Mouse (Mus musculus): ENCODE measurements at regions not wholly inside any gene's neighbourhood (a gene's known extent, or its start where the extent isn't known, plus 50 kb on each side); places are given as distances from the start of the nearest gene placed in this dataset.

- no peak overlapping the region for H3K27ac ChIP-seq (replicated peaks)
- WGBS = 83% methylated on average over 13 of the region's 13 CpGs
- no peak for ATAC-seq (replicated peaks)
- no peaks in the 10 kb centered on the region for H3K9me3 ChIP-seq
- H3K4me3 ChIP-seq = no peak overlapping the region
- H3K9ac ChIP-seq (replicated peaks) = no peak overlapping the region
- H3K27me3 ChIP-seq = no peaks in the 10 kb centered on the region
- no peak overlapping the region for H3K4me2 ChIP-seq (replicated peaks)
- H3K4me1 ChIP-seq = no peaks in the 10 kb centered on the region
- H3K36me3 ChIP-seq = no peaks in the 10 kb centered on the region
Measured at GRCm38 (mm10) chr3:52929827-52930605, 87.0 kb downstream of the Cog6 start.

- no peak overlapping the region for H3K27ac ChIP-seq (replicated peaks)
- H3K4me2 ChIP-seq (replicated peaks) = no peak overlapping the region
- H3K4me3 ChIP-seq = no peak overlapping the region
- no peak overlapping the region for H3K9ac ChIP-seq (replicated peaks)
- WGBS = 78% methylated on average over 12 of the region's 12 CpGs
- no peak for ATAC-seq (replicated peaks)
- H3K9me3 ChIP-seq = no peaks in the 10 kb centered on the region
- H3K4me1 ChIP-seq = no peaks in the 10 kb centered on the region
- no peaks in the 10 kb centered on the region for H3K36me3 ChIP-seq
- no peaks in the 10 kb centered on the region for H3K27me3 ChIP-seq
Measured at GRCm38 (mm10) chr3:52927361-52927841, 89.6 kb downstream of the Cog6 start.

GRCm38 (mm10) chr3:52926549-52926948 is 90.5 kb downstream of the Cog6 start:
- H3K27ac ChIP-seq (replicated peaks) = no peak overlapping the region
- no peak for ATAC-seq (replicated peaks)
- no peaks in the 10 kb centered on the region for H3K36me3 ChIP-seq
- H3K27me3 ChIP-seq = no peaks in the 10 kb centered on the region
- H3K4me1 ChIP-seq = no peaks in the 10 kb centered on the region
- no peak overlapping the region for H3K4me2 ChIP-seq (replicated peaks)
- no peak overlapping the region for H3K9ac ChIP-seq (replicated peaks)
- no peaks in the 10 kb centered on the region for H3K9me3 ChIP-seq
- 47% methylated on average over 3 of the region's 3 CpGs for WGBS
- no peak overlapping the region for H3K4me3 ChIP-seq

- H3K4me3 ChIP-seq = no peak overlapping the region
- no peak overlapping the region for H3K27ac ChIP-seq (replicated peaks)
- H3K36me3 ChIP-seq = no peaks in the 10 kb centered on the region
- H3K9ac ChIP-seq (replicated peaks) = no peak overlapping the region
- H3K4me1 ChIP-seq = no peaks in the 10 kb centered on the region
- H3K9me3 ChIP-seq = no peaks in the 10 kb centered on the region
- ATAC-seq (replicated peaks) = no peak
- no peak overlapping the region for H3K4me2 ChIP-seq (replicated peaks)
- WGBS = 61% methylated on average over 3 of the region's 3 CpGs
- H3K27me3 ChIP-seq = no peaks in the 10 kb centered on the region
Measured at GRCm38 (mm10) chr3:52925223-52925622, 91.8 kb downstream of the Cog6 start.

GRCm38 (mm10) chr3:52924631-52925030 is 92.4 kb downstream of the Cog6 start:
- no peaks in the 10 kb centered on the region for H3K36me3 ChIP-seq
- no peak overlapping the region for H3K4me3 ChIP-seq
- H3K27ac ChIP-seq (replicated peaks) = no peak overlapping the region
- ATAC-seq (replicated peaks) = no peak
- no peaks in the 10 kb centered on the region for H3K4me1 ChIP-seq
- 27% methylated on average over 2 of the region's 2 CpGs for WGBS
- no peaks in the 10 kb centered on the region for H3K27me3 ChIP-seq
- no peak overlapping the region for H3K9ac ChIP-seq (replicated peaks)
- no peaks in the 10 kb centered on the region for H3K9me3 ChIP-seq
- no peak overlapping the region for H3K4me2 ChIP-seq (replicated peaks)

- no peak for ATAC-seq (replicated peaks)
- H3K27me3 ChIP-seq = no peaks in the 10 kb centered on the region
- H3K4me1 ChIP-seq = no peaks in the 10 kb centered on the region
- no peaks in the 10 kb centered on the region for H3K9me3 ChIP-seq
- WGBS = 87% methylated on average over 4 of the region's 4 CpGs
- H3K4me3 ChIP-seq = no peak overlapping the region
- no peaks in the 10 kb centered on the region for H3K36me3 ChIP-seq
- H3K9ac ChIP-seq (replicated peaks) = no peak overlapping the region
- H3K27ac ChIP-seq (replicated peaks) = no peak overlapping the region
- H3K4me2 ChIP-seq (replicated peaks) = no peak overlapping the region
Measured at GRCm38 (mm10) chr3:52923824-52924559, 93.0 kb downstream of the Cog6 start.

GRCm38 (mm10) chr3:52922411-52922810 is 94.6 kb downstream of the Cog6 start:
- Histone ChIP-seq H3K27me3 (no peaks in the 10 kb centered on the region), H3K9ac (replicated peaks) (no peak overlapping the region), H3K4me2 (replicated peaks) (no peak overlapping the region), H3K4me3 (no peak overlapping the region), H3K27ac (replicated peaks) (no peak overlapping the region), H3K9me3 (no peaks in the 10 kb centered on the region), H3K36me3 (no peaks in the 10 kb centered on the region), H3K4me1 (no peaks in the 10 kb centered on the region)
- 88% methylated on average over 8 of the region's 8 CpGs for WGBS
- no peak for ATAC-seq (replicated peaks)

- no peak for ATAC-seq (replicated peaks)
- H3K27me3 ChIP-seq = no peaks in the 10 kb centered on the region
- H3K4me3 ChIP-seq = no peak overlapping the region
Measured at GRCm38 (mm10) chr3:52906823-52907564, 110.0 kb downstream of the Cog6 start.

GRCm38 (mm10) chr3:52904028-52904427 is 113.0 kb downstream of the Cog6 start:
- no peak for ATAC-seq (replicated peaks)
- no peak overlapping the region for H3K4me2 ChIP-seq (replicated peaks)
- no peak overlapping the region for H3K4me3 ChIP-seq
- no peaks in the 10 kb centered on the region for H3K36me3 ChIP-seq
- WGBS = 85% methylated on average over 3 of the region's 3 CpGs
- no peaks in the 10 kb centered on the region for H3K9me3 ChIP-seq
- no peak overlapping the region for H3K27ac ChIP-seq (replicated peaks)
- peaks cover 3% of the 10 kb centered on the region; the same call in 1 of the 2 replicates for H3K4me1 ChIP-seq
- no peaks in the 10 kb centered on the region for H3K27me3 ChIP-seq
- no peak overlapping the region for H3K9ac ChIP-seq (replicated peaks)

More at GRCm38 (mm10) chr3:52906823-52907564, 110.0 kb downstream of the Cog6 start:
- Histone ChIP-seq H3K4me2 (replicated peaks) (no peak overlapping the region), H3K36me3 (no peaks in the 10 kb centered on the region), H3K27ac (replicated peaks) (no peak overlapping the region), H3K4me1 (peaks cover 3% of the 10 kb centered on the region; the same call in 1 of the 2 replicates), H3K9me3 (no peaks in the 10 kb centered on the region), H3K9ac (replicated peaks) (no peak overlapping the region)
- 90% methylated on average over 3 of the region's 3 CpGs for WGBS

- no peak overlapping the region for H3K9ac ChIP-seq (replicated peaks)
- H3K9me3 ChIP-seq = no peaks in the 10 kb centered on the region
- peaks cover 4% of the 10 kb centered on the region for H3K4me1 ChIP-seq
- H3K36me3 ChIP-seq = no peaks in the 10 kb centered on the region
- H3K27ac ChIP-seq (replicated peaks) = no peak overlapping the region
- no peaks in the 10 kb centered on the region for H3K27me3 ChIP-seq
- no peak overlapping the region for H3K4me3 ChIP-seq
- 78% methylated on average over 4 of the region's 4 CpGs for WGBS
- H3K4me2 ChIP-seq (replicated peaks) = no peak overlapping the region
- no peak for ATAC-seq (replicated peaks)
Measured at GRCm38 (mm10) chr3:52897665-52898064, 119.4 kb downstream of the Cog6 start.

GRCm38 (mm10) chr3:52896462-52896861 is 120.6 kb downstream of the Cog6 start:
- H3K4me3 ChIP-seq = no peak overlapping the region

GRCm38 (mm10) chr3:52895751-52896150 is 121.3 kb downstream of the Cog6 start:
- no peak for ATAC-seq (replicated peaks)
- Histone ChIP-seq H3K27me3 (no peaks in the 10 kb centered on the region), H3K9me3 (no peaks in the 10 kb centered on the region), H3K4me1 (peaks cover 3% of the 10 kb centered on the region; the same call in 1 of the 2 replicates), H3K27ac (replicated peaks) (no peak overlapping the region), H3K4me2 (replicated peaks) (no peak overlapping the region), H3K36me3 (no peaks in the 10 kb centered on the region), H3K4me3 (no peak overlapping the region), H3K9ac (replicated peaks) (no peak overlapping the region)
- 90% methylated on average over 5 of the region's 5 CpGs for WGBS

More at GRCm38 (mm10) chr3:52896462-52896861, 120.6 kb downstream of the Cog6 start:
- 86% methylated on average over 7 of the region's 7 CpGs for WGBS
- Histone ChIP-seq H3K27ac (replicated peaks) (no peak overlapping the region), H3K9ac (replicated peaks) (no peak overlapping the region), H3K4me1 (peaks cover 3% of the 10 kb centered on the region; the same call in 1 of the 2 replicates), H3K36me3 (no peaks in the 10 kb centered on the region), H3K4me2 (replicated peaks) (no peak overlapping the region), H3K27me3 (no peaks in the 10 kb centered on the region), H3K9me3 (no peaks in the 10 kb centered on the region)
- no peak for ATAC-seq (replicated peaks)

Measured in forebrain, embryonic 15.5 days (tissue).